Mouse (Mus musculus) embryonic stem cell, embryonic (primary cell): Measurements from ENCODE around the gene Dgkg.

ENCODE experiments used
- CTCF ChIA-PET, 4 experiments: fragments of 300-600 bp in 2 of 4; fragments of 350-600 bp in 2 of 4; sonication (Branson Sonifier 250); formaldehyde crosslinking; loops; one replicate each; lab custom pipeline; 2022; ENCODE audit warnings: inconsistent platforms in 2 of 4; lab: Charles Lee
- POLR2A ChIA-PET, 4 experiments: fragments of 300-600 bp in 2 of 4; fragments of 350-600 bp in 2 of 4; sonication (Branson Sonifier 250); formaldehyde crosslinking; loops; one replicate each; lab custom pipeline; 2022; ENCODE audit warnings: antibody characterized with exemption in 4 of 4, inconsistent platforms in 1 of 4; lab: Charles Lee

The Dgkg gene

GRCm38 (mm10) chr16:22545016-22545561 lies 111.9 kb downstream of the Dgkg start:
- ChIA-PET CTCF (interaction anchor here (0.6 to 1.9 kb wide), 7 partner anchors 35 to 617 kb away, joined by 3 to 7 read pairs (median 3); no protein-coding TSS in a partner anchor), POLR2A (interaction anchor here (0.5 to 3.0 kb wide), 59 partner anchors 9 to 914 kb away, joined by 3 to 15 read pairs (median 4); partner anchors contain the start of gene Etv5 (in 3 of the 4))

DNA sequence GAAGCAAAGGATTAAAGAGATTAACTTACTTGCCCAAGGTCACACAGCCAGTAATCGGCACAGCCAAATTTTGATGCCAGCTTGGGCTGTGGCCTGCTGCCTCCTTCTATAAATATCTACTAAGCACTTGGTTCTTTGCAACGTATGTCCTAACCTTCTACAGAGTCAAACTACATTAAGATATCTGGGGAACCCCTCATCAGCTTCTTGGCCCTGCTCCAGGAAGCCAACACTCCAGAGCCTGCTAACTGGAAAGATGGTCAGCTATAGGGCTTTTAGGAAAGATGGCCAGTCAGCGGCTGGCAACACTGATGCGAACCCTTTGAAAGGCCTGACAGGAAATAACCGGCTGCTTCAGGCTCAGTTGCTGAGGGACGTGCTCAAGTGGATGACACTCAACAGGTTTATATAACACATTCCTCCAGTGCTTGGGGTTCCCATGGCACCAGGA lies 114.3 kb downstream of the Dgkg start:
- ChIA-PET POLR2A (interaction anchor here in 2 of 4 experiments (0.5 to 1.4 kb wide), 6 partner anchors 25 to 130 kb away, joined by 3 to 5 read pairs (median 4); partner anchors contain the start of gene Etv5 (in 1 of the 2)), CTCF (interaction anchor here in 1 of 4 experiments (0.6 kb wide), 1 partner anchor 76 kb away, joined by 6 read pairs; no protein-coding TSS in a partner anchor)

GRCm38 (mm10) chr16:22539275-22539674 lies 117.7 kb downstream of the Dgkg start:
- ChIA-PET POLR2A (interaction anchor here in 2 of 4 experiments (1.4 kb wide), 2 partner anchors 21 to 41 kb away, joined by 3 to 5 read pairs; no protein-coding TSS in a partner anchor), CTCF (no interaction called here)

GRCm38 (mm10) chr16:22536581-22537160 lies 120.3 kb downstream of the Dgkg start:
- ChIA-PET CTCF (no interaction called here), POLR2A (interaction anchor here in 2 of 4 experiments (1.0 to 1.5 kb wide), 2 partner anchors 9 to 553 kb away, joined by 3 read pairs; no protein-coding TSS in a partner anchor)

DNA sequence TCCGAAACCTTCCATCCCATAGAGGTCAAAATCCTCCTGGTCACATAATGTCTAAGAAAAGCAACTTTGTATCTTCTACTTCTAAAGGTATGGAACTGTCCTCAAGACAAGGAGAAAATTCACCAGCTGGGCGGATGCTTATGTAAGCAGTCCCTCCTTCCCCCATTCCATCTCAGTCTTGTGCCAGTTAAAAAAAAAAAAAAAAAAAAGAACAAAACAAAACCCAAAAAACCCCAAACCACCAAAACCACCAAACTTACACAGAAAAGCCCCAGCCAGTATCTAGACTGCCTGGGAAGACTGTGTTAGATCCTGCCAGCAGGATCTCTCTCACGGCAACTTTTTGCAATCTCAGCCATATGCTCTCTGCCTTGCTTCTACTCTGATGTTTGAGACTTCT lies 123.9 kb downstream of the Dgkg start:
- ChIA-PET CTCF (interaction anchor here in 1 of 4 experiments (0.7 to 0.9 kb wide), 2 partner anchors 31 to 183 kb away, joined by 3 read pairs; no protein-coding TSS in a partner anchor), POLR2A (interaction anchor here in 2 of 4 experiments (2.9 to 3.2 kb wide), 2 partner anchors 12 to 93 kb away, joined by 9 to 10 read pairs; partner anchors contain the start of gene Etv5 (in 1 of the 2))

GRCm38 (mm10) chr16:22531834-22532233 lies 125.2 kb downstream of the Dgkg start:
- CTCF ChIA-PET = interaction anchor here in 2 of 4 experiments (0.6 to 0.8 kb wide), 3 partner anchors 12 to 575 kb away, joined by 3 read pairs; no protein-coding TSS in a partner anchor
- POLR2A ChIA-PET = interaction anchor here (0.5 to 3.2 kb wide), 14 partner anchors 12 to 152 kb away, joined by 3 to 10 read pairs (median 6); partner anchors contain the start of gene Etv5 (in 2 of the 4)

DNA sequence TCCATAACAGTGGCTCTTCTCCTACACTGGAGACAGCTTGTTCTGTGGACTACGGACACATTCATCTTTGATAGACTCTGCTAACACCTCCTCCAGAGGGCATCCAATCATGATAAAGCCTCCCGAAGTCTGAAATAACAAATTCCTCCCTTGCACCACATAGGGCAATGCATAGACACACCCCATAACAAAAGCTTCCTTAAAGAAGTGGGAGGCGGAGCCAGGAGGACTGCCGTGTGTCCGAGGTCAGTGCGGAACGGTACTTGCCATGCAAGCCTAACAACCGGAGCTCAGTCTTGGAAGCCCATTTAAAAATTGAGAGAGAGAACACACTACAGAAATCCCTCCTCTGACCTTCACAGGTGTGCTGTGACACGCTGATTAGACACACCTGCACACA lies 126.0 kb downstream of the Dgkg start:
- ChIA-PET CTCF (interaction anchor here in 2 of 4 experiments (0.7 to 1.1 kb wide), 2 partner anchors 16 to 20 kb away, joined by 3 read pairs; no protein-coding TSS in a partner anchor), POLR2A (interaction anchor here in 3 of 4 experiments (0.6 to 3.2 kb wide), 21 partner anchors 11 to 452 kb away, joined by 3 to 10 read pairs (median 4); partner anchors contain the start of gene Etv5 (in 2 of the 3))

- ChIA-PET POLR2A (no interaction called here), CTCF (no interaction called here)
These were observed 129.5 kb downstream of the Dgkg start for GRCm38 (mm10) chr16:22527499-22527939.

GRCm38 (mm10) chr16:22526386-22526785 lies 130.6 kb downstream of the Dgkg start:
- POLR2A ChIA-PET = interaction anchor here in 2 of 4 experiments (0.6 kb wide), 2 partner anchors 19 to 357 kb away, joined by 3 read pairs; no protein-coding TSS in a partner anchor
- CTCF ChIA-PET = interaction anchor here in 1 of 4 experiments (0.6 kb wide), 1 partner anchor 17 kb away, joined by 3 read pairs; no protein-coding TSS in a partner anchor

DNA sequence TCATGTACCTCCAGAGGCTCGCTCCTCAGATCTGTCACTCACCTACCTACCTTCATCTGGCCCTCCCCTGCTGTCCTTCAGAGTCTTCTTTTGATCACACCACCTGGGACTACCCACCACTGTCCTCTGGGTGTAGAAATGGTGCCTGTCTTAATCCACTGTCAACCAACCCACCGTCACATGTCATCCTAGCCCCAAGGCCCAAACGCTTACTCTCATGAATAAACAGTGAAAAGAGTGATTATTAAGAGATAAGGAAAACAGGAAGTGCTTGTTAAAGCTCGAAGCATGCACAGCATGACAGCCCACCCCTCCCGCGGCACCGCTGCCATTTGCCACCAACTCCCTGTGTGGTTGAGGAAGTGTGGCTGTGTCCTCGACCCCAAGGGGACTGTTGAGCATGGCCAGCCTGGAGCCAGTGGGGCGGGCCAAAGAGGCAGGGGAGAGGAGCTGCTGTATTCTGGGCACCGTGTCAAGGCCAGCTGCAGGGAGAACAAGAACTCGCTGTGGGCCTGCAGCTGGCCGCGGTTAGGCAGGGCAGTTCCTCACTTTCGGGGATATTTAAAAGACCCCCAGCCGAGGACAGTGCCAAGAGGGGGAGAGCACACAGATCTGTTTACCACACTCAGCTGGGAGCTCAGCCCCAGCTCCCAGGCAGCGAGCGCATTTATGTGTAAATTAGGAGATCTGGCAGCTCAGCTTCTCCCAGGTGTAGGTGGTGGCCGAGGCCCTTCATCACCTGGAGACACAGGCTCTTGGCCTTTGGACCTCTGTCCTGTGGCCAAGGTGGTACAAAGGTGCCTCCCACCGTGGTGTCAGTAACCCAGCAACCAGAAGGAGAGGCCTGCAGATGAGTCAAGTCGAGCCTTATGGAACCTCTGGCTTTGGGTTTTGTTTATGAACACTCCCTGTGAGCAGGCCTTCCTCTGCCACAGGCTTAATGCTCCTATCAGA lies 139.3 kb downstream of the Dgkg start:
- ChIA-PET CTCF (interaction anchor here in 2 of 4 experiments (0.6 to 1.1 kb wide), 2 partner anchors 29 to 170 kb away, joined by 3 to 4 read pairs; no protein-coding TSS in a partner anchor), POLR2A (interaction anchor here (0.5 to 3.3 kb wide), 27 partner anchors 11 to 535 kb away, joined by 3 to 12 read pairs (median 4); partner anchors contain the start of gene Etv5 (in 2 of the 4))

DNA sequence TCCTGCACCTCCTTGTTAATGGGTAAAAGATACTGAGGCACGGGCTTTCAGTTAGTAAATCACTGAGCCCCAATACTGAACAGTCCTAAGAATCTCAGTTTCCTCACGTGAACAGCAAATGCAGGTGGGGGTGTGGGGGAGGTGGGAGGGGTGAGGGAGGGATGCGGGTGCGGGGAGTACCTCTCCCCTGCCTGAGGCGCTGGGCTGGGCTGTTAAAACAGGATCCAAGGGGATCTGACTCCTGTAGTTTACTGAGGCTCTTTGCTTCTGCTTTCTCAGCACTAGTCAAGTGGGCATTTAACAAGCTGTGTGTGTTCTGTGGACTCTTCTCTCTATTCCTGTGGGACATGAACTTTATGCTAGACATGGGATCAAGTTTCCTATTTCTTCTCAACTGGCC lies 141.5 kb downstream of the Dgkg start:
- CTCF ChIA-PET = interaction anchor here in 1 of 4 experiments (0.6 kb wide), 1 partner anchor 705 kb away, joined by 5 read pairs; no protein-coding TSS in a partner anchor
- POLR2A ChIA-PET = interaction anchor here in 3 of 4 experiments (1.0 to 1.5 kb wide), 4 partner anchors 16 to 118 kb away, joined by 3 to 7 read pairs (median 4); no protein-coding TSS in a partner anchor

- CTCF ChIA-PET = no interaction called here
- POLR2A ChIA-PET = interaction anchor here in 1 of 4 experiments (1.1 kb wide), 1 partner anchor 8 kb away, joined by 3 read pairs; no protein-coding TSS in a partner anchor
These were observed 146.0 kb downstream of the Dgkg start for GRCm38 (mm10) chr16:22510861-22511637.

DNA sequence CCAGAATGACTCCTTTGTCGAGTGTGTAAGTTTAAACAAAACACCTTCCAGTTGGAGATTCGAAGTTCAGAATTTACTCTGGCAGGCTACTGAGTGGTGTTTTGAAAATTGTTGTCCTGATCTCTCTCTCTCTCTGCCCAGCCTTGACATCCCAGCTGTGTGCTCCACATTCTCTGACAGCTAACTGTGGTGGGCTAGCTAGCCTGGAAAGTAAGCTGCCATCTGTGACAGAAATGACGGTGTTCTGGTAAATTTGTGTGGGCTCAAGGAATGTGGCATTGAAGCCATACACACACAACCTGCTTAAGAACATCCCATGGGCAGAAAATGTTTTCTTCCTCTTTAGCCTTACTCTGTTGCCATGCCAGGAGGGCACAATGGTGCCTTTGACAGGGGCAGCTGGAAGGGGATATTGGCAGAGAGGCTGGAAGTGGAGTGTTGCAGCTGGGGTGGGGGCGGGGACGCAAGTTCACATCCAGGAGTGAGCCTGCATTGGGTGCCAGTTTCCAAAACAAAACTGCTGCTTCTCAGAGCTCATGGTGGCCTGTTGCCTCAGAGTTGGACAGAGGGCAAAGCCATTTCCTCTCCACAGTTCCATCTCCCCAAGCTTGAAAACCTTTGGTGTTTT lies 148.0 kb downstream of the Dgkg start:
- ChIA-PET POLR2A (interaction anchor here in 2 of 4 experiments (0.7 to 1.9 kb wide), 3 partner anchors 69 to 161 kb away, joined by 3 to 7 read pairs (median 3); partner anchors contain the start of gene Etv5 (in 1 of the 2)), CTCF (no interaction called here)

- ChIA-PET POLR2A (interaction anchor here (0.6 to 2.7 kb wide), 27 partner anchors 8 to 605 kb away, joined by 3 to 13 read pairs (median 4); partner anchors contain the start of gene Etv5 (in 1 of the 4)), CTCF (interaction anchor here in 2 of 4 experiments (0.5 to 0.6 kb wide), 2 partner anchors 302 to 1971 kb away, joined by 3 read pairs; no protein-coding TSS in a partner anchor)
These were observed 151.4 kb downstream of the Dgkg start for GRCm38 (mm10) chr16:22505656-22506055.

- ChIA-PET POLR2A (interaction anchor here (0.7 to 2.7 kb wide), 18 partner anchors 13 to 605 kb away, joined by 3 to 11 read pairs (median 4); no protein-coding TSS in a partner anchor), CTCF (no interaction called here)
These were observed 152.2 kb downstream of the Dgkg start for GRCm38 (mm10) chr16:22504851-22505250.

DNA sequence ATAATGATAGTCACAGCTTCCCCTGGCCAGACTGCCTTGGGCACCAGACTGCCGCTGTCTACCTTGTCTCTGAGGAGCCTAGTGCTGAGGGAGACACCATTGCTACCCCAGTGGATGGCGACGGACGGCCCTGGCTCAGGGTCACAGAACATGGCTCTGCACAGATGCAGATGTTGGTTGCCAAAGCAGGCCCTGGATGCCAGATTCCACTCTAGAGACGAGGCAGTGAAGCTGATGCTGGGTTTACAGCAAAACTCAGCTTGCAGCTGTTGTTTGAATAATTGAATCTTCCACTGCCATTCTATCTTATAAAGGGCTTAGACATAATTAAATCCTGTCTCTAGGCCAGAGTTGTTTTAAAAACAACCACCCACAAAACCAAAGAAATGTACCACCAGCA lies 153.0 kb downstream of the Dgkg start:
- ChIA-PET CTCF (no interaction called here), POLR2A (no interaction called here)
